Mouse (Mus musculus): ENCODE measurements at regions not wholly inside any gene's neighbourhood (a gene's known extent, or its start where the extent isn't known, plus 50 kb on each side); places are given as distances from the start of the nearest gene placed in this dataset.

DNA sequence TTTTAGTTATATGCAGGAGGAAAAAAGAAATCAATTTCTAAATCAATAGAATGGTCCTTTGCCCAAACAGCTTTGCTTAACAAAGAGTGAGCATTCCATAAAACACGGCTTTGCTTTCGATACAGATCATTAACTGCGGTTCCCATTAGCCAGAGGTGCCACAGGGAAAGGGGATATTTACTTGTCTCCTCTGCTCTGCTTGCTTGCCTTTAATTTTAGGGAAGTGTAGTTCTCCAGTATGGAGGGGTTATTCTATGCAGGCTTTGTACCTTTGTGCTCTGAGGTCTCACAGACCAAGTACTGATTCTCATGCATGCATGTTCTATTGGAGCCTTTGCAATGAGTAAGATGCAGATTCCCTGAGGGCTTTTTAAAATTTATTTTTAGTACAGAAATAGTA is 520.2 kb upstream of the Stxbp6 start:
- no peak for TF ChIP-seq MAX (IDR thresholded peaks at IDR 0.05; ENCODE audit: low read depth)
- TF ChIP-seq USF1 (IDR thresholded peaks at IDR 0.05; ENCODE audit: low read depth) = no peak
- no peak for TF ChIP-seq POLR2AphosphoS2 (IDR thresholded peaks at IDR 0.05; ENCODE audit: insufficient read length, low read depth)
- TF ChIP-seq TCF12 (IDR thresholded peaks at IDR 0.05; ENCODE audit: insufficient read depth, poor library complexity, severe bottlenecking) = no peak
- TF ChIP-seq POLR2A (IDR thresholded peaks at IDR 0.05; ENCODE audit: insufficient read length, low read depth) = no peak
- TF ChIP-seq MYOG (IDR thresholded peaks at IDR 0.05; ENCODE audit: control insufficient read depth in 1 of 3, insufficient read depth in 1 of 3, insufficient read length in 2 of 3, low read depth in 2 of 3) = no peak
- TF ChIP-seq SRF (IDR thresholded peaks at IDR 0.05; ENCODE audit: control insufficient read depth, insufficient read length, low read depth) = no peak
- TF ChIP-seq REST (IDR thresholded peaks at IDR 0.05; ENCODE audit: insufficient read depth, insufficient read length) = no peak

Measured in myocyte (in vitro differentiated cells).